Mouse (Mus musculus): ENCODE data around the gene Pdcd7. TPM values are rescaled to one million over a fixed set of nuclear protein-coding genes. Genes with fewer than 3 reads are reported as not detected.

Gene Pdcd7
- total RNA-seq, 1 experiment: 23.7 TPM

DNA sequence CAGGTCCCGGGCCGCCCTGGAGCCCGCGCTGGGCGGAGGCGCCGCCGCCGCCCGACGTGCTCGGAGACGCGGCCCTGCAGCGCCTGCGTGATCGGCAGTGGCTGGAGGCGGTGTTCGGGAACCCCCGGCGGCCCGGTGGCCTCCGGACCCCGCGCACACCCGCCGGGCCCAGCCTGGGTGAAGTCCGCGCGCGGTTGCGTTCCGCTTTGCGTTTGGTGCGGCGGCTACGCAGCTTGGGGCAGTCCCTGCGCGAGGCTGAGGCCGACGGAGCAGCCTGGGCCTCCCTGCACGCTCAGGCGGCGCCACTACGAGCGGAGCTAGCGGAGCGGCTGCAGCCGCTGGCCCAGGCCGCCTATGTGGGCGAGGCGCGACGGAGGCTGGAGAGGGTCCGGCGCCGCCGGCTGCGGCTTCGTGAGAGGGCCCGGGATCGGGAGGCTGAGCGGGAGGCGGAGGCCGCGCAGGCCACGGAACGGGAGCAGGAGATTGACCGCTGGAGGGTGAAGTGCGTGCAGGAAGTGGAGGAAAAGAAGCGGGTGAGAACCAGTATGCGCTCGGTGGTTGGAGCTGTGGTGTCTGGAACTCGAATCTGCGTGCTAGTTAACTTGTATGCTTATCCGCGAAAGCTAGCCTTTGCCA lies 690 bp downstream of the Pdcd7 start:
- in situ Hi-C loops (cut with MboI; ENCODE audit: low sequenced_read_pairs in 2 of 2, unreplicated experiment in 2 of 2): no loop called here
- peak overlapping the region; percentile 80 for H3K27ac ChIP-seq (ENCODE audit: insufficient read depth, low read depth, low read length, poor library complexity, severe bottlenecking)
- TF ChIP-seq MAFK (IDR thresholded peaks at IDR 0.05; ENCODE audit: insufficient read depth, low read depth, low read length) (no peak), CHD2 (IDR thresholded peaks at IDR 0.05; ENCODE audit: low read depth, low read length) (no peak), HCFC1 (IDR thresholded peaks at IDR 0.05; ENCODE audit: borderline replicate concordance, insufficient read depth, low read length) (no peak), ZNF384 (IDR thresholded peaks at IDR 0.05; ENCODE audit: low read depth, low read length) (no peak), ZC3H11A (IDR thresholded peaks at IDR 0.05; ENCODE audit: borderline replicate concordance, low read depth, low read length) (no peak)
- H3K4me1 ChIP-seq (ENCODE audit: control insufficient read depth in 2 of 2, insufficient read depth in 2 of 2, low read length in 2 of 2, poor library complexity in 1 of 2): peaks cover 2 to 4% of the 10 kb centered on the region in 2 experiments; a peak in 1 of 4 replicates
- DNase-seq (ENCODE audit: low read depth, low spot score): no peak
- H3K9me3 ChIP-seq (ENCODE audit: control insufficient read depth, insufficient read depth, low read depth, low read length): no peaks in the 10 kb centered on the region
- H3K4me3 ChIP-seq (ENCODE audit: insufficient read depth in 1 of 2, low read depth in 1 of 2, low read length in 2 of 2, poor library complexity in 1 of 2, severe bottlenecking in 1 of 2): peak overlapping the region; percentile 92 to 94
- peak overlapping the region; percentile 89 for H3K9ac ChIP-seq (ENCODE audit: insufficient read depth, low read depth, low read length, poor library complexity, severe bottlenecking)
- no peaks in the 10 kb centered on the region for H3K36me3 ChIP-seq (ENCODE audit: control insufficient read depth, insufficient read depth, low read length, poor library complexity, severe bottlenecking)

DNA sequence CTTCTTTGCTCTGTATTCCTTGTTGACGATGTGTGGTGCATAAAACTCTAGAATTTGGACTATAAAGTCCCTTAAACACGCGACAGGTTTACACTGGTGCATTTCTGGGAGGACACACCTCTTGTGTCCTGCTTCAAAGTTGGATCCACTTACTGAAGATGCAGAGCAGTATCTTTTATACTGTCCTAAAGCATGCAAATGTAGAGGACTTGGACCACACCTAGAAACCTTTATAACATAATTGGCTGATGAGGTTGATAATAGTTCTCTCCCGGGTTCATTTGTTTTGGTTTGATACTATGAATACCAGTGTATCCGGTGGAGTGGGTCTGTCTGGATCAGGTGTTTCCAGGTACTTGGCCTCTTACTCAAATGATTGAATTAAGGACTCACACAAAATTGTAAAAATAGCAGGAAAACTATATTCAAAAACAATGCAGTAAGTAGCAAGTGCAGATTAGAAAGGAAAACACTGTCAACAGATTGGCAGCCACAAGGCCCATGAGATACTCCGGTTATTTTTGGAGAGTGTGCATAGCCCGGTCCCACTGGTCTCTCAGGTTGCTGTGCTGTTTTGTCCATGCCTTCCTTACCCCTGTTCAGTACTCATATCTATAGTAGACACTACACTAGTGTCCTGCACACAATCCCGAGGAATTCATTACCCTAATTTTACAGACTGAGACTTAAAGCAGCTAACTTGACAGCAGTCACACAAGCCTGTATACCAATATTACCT lies 1.4 kb downstream of the Pdcd7 start:
- TF ChIP-seq ZNF384 (IDR thresholded peaks at IDR 0.05; ENCODE audit: low read depth, low read length) (no peak), MAFK (IDR thresholded peaks at IDR 0.05; ENCODE audit: insufficient read depth, low read depth, low read length) (no peak), CHD2 (IDR thresholded peaks at IDR 0.05; ENCODE audit: low read depth, low read length) (no peak), ZC3H11A (IDR thresholded peaks at IDR 0.05; ENCODE audit: borderline replicate concordance, low read depth, low read length) (no peak), HCFC1 (IDR thresholded peaks at IDR 0.05; ENCODE audit: borderline replicate concordance, insufficient read depth, low read length) (no peak)
- peak overlapping the region; percentile 89 for H3K9ac ChIP-seq (ENCODE audit: insufficient read depth, low read depth, low read length, poor library complexity, severe bottlenecking)
- peaks cover 2 to 4% of the 10 kb centered on the region in 2 experiments; a peak in 1 of 4 replicates for H3K4me1 ChIP-seq (ENCODE audit: control insufficient read depth in 2 of 2, insufficient read depth in 2 of 2, low read length in 2 of 2, poor library complexity in 1 of 2)
- peak overlapping the region; percentile 92 to 94 for H3K4me3 ChIP-seq (ENCODE audit: insufficient read depth in 1 of 2, low read depth in 1 of 2, low read length in 2 of 2, poor library complexity in 1 of 2, severe bottlenecking in 1 of 2)
- H3K9me3 ChIP-seq (ENCODE audit: control insufficient read depth, insufficient read depth, low read depth, low read length): no peaks in the 10 kb centered on the region
- no peak for DNase-seq (ENCODE audit: low read depth, low spot score)
- in situ Hi-C loops (cut with MboI; ENCODE audit: low sequenced_read_pairs in 2 of 2, unreplicated experiment in 2 of 2): no loop called here
- no peaks in the 10 kb centered on the region for H3K36me3 ChIP-seq (ENCODE audit: control insufficient read depth, insufficient read depth, low read length, poor library complexity, severe bottlenecking)
- no peak overlapping the region for H3K27ac ChIP-seq (ENCODE audit: insufficient read depth, low read depth, low read length, poor library complexity, severe bottlenecking)

DNA sequence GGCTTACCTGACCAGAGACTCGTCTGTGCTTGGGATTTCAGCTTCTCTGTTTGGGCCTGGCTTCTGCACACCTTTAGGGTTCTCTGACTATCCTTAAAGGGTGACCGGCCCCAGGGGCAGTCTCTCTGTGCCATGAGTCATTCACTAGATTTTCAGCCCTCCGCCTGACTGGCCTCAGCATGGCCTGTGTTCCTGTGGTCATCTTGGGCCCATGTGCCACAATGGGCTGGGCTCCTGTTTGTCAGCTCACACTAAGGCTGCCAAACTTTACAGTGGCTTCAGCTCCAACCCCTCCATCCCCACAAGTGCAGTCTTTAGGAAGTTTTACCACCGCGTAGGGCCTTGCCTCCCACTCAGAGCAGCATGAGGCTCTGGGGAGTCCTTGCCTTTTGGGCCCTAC lies 7.3 kb downstream of the Pdcd7 start:
- in situ Hi-C loops (cut with MboI; ENCODE audit: low sequenced_read_pairs in 2 of 2, unreplicated experiment in 2 of 2): no loop called here
- Histone ChIP-seq H3K36me3 (ENCODE audit: control insufficient read depth, insufficient read depth, low read length, poor library complexity, severe bottlenecking) (peaks cover 9% of the 10 kb centered on the region; the same call in 1 of the 2 replicates), H3K9me3 (ENCODE audit: control insufficient read depth, insufficient read depth, low read depth, low read length) (no peaks in the 10 kb centered on the region)

GRCm38 (mm10) chr9:65356561-65356960 lies 10.7 kb downstream of the Pdcd7 start:
- in situ Hi-C loops (cut with MboI; ENCODE audit: low sequenced_read_pairs in 2 of 2, unreplicated experiment in 2 of 2): no loop called here
- Histone ChIP-seq H3K36me3 (ENCODE audit: control insufficient read depth, insufficient read depth, low read length, poor library complexity, severe bottlenecking) (peaks cover 23% of the 10 kb centered on the region), H3K9ac (ENCODE audit: insufficient read depth, low read depth, low read length, poor library complexity, severe bottlenecking) (no peak overlapping the region), H3K27ac (ENCODE audit: insufficient read depth, low read depth, low read length, poor library complexity, severe bottlenecking) (no peak overlapping the region), H3K9me3 (ENCODE audit: control insufficient read depth, insufficient read depth, low read depth, low read length) (no peaks in the 10 kb centered on the region), H3K4me3 (ENCODE audit: insufficient read depth in 1 of 2, low read depth in 1 of 2, low read length in 2 of 2, poor library complexity in 1 of 2, severe bottlenecking in 1 of 2) (no peak overlapping the region), H3K4me1 (ENCODE audit: control insufficient read depth in 2 of 2, insufficient read depth in 2 of 2, low read length in 2 of 2, poor library complexity in 1 of 2) (no peaks in the 10 kb centered on the region; a peak in 1 of 4 replicates)
- TF ChIP-seq ZNF384 (IDR thresholded peaks at IDR 0.05; ENCODE audit: low read depth, low read length) (no peak), HCFC1 (IDR thresholded peaks at IDR 0.05; ENCODE audit: borderline replicate concordance, insufficient read depth, low read length) (no peak), ZC3H11A (IDR thresholded peaks at IDR 0.05; ENCODE audit: borderline replicate concordance, low read depth, low read length) (no peak), MAFK (IDR thresholded peaks at IDR 0.05; ENCODE audit: insufficient read depth, low read depth, low read length) (no peak), CHD2 (IDR thresholded peaks at IDR 0.05; ENCODE audit: low read depth, low read length) (no peak)
- DNase-seq (ENCODE audit: low read depth, low spot score): no peak

More for the DNA sequence above, 7.3 kb downstream of the Pdcd7 start:
- TF ChIP-seq CHD2 (IDR thresholded peaks at IDR 0.05; ENCODE audit: low read depth, low read length) (no peak), ZNF384 (IDR thresholded peaks at IDR 0.05; ENCODE audit: low read depth, low read length) (no peak), ZC3H11A (IDR thresholded peaks at IDR 0.05; ENCODE audit: borderline replicate concordance, low read depth, low read length) (no peak), HCFC1 (IDR thresholded peaks at IDR 0.05; ENCODE audit: borderline replicate concordance, insufficient read depth, low read length) (no peak), MAFK (IDR thresholded peaks at IDR 0.05; ENCODE audit: insufficient read depth, low read depth, low read length) (no peak)
- Histone ChIP-seq H3K4me1 (ENCODE audit: control insufficient read depth in 2 of 2, insufficient read depth in 2 of 2, low read length in 2 of 2, poor library complexity in 1 of 2) (peaks cover 0 to 2% of the 10 kb centered on the region in 2 experiments; a peak in 1 of 4 replicates), H3K9ac (ENCODE audit: insufficient read depth, low read depth, low read length, poor library complexity, severe bottlenecking) (no peak overlapping the region), H3K27ac (ENCODE audit: insufficient read depth, low read depth, low read length, poor library complexity, severe bottlenecking) (no peak overlapping the region), H3K4me3 (ENCODE audit: insufficient read depth in 1 of 2, low read depth in 1 of 2, low read length in 2 of 2, poor library complexity in 1 of 2, severe bottlenecking in 1 of 2) (no peak overlapping the region)
- DNase-seq (ENCODE audit: low read depth, low spot score): no peak
